Mouse (Mus musculus): ENCODE data around the gene Icam5. TPM values are rescaled to one million over a fixed set of nuclear protein-coding genes. Genes with fewer than 3 reads are reported as not detected.

The Icam5 gene
- total RNA-seq (2023): under 1 TPM; 0.62 to 0.73 TPM

GRCm38 (mm10) chr9:21031896-21032351, at the start of gene Icam5:
Gene Icam5, plus strand, starts transcription at chr9:21032073.

GRCm38 (mm10) chr9:21002627-21003551, 29.0 kb upstream of the Icam5 start, which contains the start of gene Mrpl4:
Gene Mrpl4, plus strand, starts transcription at chr9:21002738.

GRCm38 (mm10) chr9:21015571-21016130, 16.2 kb upstream of the Icam5 start, which contains the start of gene Icam1:
Gene Icam1, plus strand, starts transcription at chr9:21015985.

GRCm38 (mm10) chr9:21029291-21030054, 2.4 kb upstream of the Icam5 start, which contains the start of gene Icam4:
Gene Icam4, plus strand, starts transcription at chr9:21029373.

GRCm38 (mm10) chr9:21067006-21067684, 35.3 kb downstream of the Icam5 start, which contains the start of gene Zglp1:
Gene Zglp1, minus strand, starts transcription at chr9:21067093.

GRCm38 (mm10) chr9:21073044-21073840, 41.4 kb downstream of the Icam5 start, which contains the start of the genes Gm49373 and Fdx1l:
Gene Gm49373, minus strand, starts transcription at chr9:21073096.
Gene Fdx1l, minus strand, starts transcription at chr9:21073614.

Other genes with a start within 250 kb of the Icam5 start
- gene Col5a3, start 217.0 kb upstream of the Icam5 start, total RNA-seq (2023): not detected
- gene Rdh8, start 213.6 kb upstream of the Icam5 start, total RNA-seq (2023): not detected
- 10 to 100 TPM; 59.7 to 65.3 TPM for gene A230050P20Rik, start 163.4 kb upstream of the Icam5 start, total RNA-seq (2023)
- gene Angptl6, start 152.3 kb upstream of the Icam5 start, total RNA-seq (2023): 1 to 10 TPM; 1.1 to 3.0 TPM
- 100 to 1,000 TPM in 1 of 2 experiments, 10 to 100 TPM in 1; 95.1 to 102 TPM for gene Ppan, start 143.9 kb upstream of the Icam5 start, total RNA-seq (2023)
- 100 to 1,000 TPM; 187 to 197 TPM for gene Eif3g, start 133.4 kb upstream of the Icam5 start, total RNA-seq (2023)
- gene Dnmt1, start 72.2 kb upstream of the Icam5 start, total RNA-seq (2023): 100 to 1,000 TPM in 1 of 2 experiments, 10 to 100 TPM in 1; 99.8 to 107 TPM
- 1 to 10 TPM; 2.5 to 6.7 TPM for gene S1pr2, start 55.3 kb upstream of the Icam5 start, total RNA-seq (2023)
- 10 to 100 TPM; 51.2 to 53.0 TPM for gene Mrpl4, start 29.3 kb upstream of the Icam5 start, total RNA-seq (2023)
- 10 to 100 TPM; 43.1 to 49.4 TPM for gene Icam1, start 16.1 kb upstream of the Icam5 start, total RNA-seq (2023)
- 1 to 10 TPM in 1 of 2 experiments, under 1 TPM in 1; 0.56 to 1.2 TPM for gene Icam4, start 2.7 kb upstream of the Icam5 start, total RNA-seq (2023)
- gene Zglp1, start 35.0 kb downstream of the Icam5 start, total RNA-seq (2023): 1 to 10 TPM; 2.6 to 3.7 TPM
- gene Gm49373, start 41.0 kb downstream of the Icam5 start, total RNA-seq (2023): 1 to 10 TPM; 2.3 to 4.1 TPM
- 10 to 100 TPM; 33.5 to 34.0 TPM for gene Fdx1l, start 41.5 kb downstream of the Icam5 start, total RNA-seq (2023)
- 10 to 100 TPM; 12.8 to 16.0 TPM for gene Gm38431, start 59.9 kb downstream of the Icam5 start, total RNA-seq (2023)
- gene Raver1, start 59.9 kb downstream of the Icam5 start, total RNA-seq (2023): 100 to 1,000 TPM; 110 to 111 TPM
- gene Tyk2, start 99.2 kb downstream of the Icam5 start, total RNA-seq (2023): 10 to 100 TPM; 65.7 to 68.6 TPM
- gene Cdc37, start 117.9 kb downstream of the Icam5 start, total RNA-seq (2023): 100 to 1,000 TPM; 132 to 148 TPM
- gene Pde4a, start 133.6 kb downstream of the Icam5 start, total RNA-seq (2023): 1 to 10 TPM in 1 of 2 experiments, under 1 TPM in 1; 0.74 to 1.8 TPM
- gene Keap1, start 207.3 kb downstream of the Icam5 start, total RNA-seq (2023): 10 to 100 TPM; 35.2 to 43.8 TPM
- 1 to 10 TPM; 1.1 to 1.9 TPM for gene S1pr5, start 216.4 kb downstream of the Icam5 start, total RNA-seq (2023)
- 10 to 100 TPM; 48.4 to 48.8 TPM for gene Atg4d, start 233.2 kb downstream of the Icam5 start, total RNA-seq (2023)